In the genomic region with DNA sequence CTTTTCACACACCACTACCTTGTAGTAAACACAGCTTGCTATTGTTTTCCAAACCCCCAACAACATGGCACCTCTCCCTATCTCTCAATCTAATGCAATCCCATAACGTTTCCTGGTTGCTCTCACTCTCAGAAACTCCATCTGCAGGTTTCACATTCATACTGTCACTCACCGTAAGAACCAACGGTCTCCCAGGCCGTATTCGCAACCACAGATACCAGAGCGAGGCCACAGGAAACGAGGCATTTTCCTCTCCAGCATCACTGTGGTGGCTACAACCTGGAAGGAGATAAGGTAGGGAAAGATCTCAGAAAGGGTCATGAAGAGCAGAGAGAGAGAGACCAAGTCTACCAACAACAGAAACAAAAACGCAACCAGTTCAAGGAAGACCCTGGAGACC, we compare ENCODE assay signal across 21 mouse cellular contexts. TPM values are rescaled to one million over a fixed set of nuclear protein-coding genes. Genes with fewer than 3 reads are reported as not detected.
DNase-seq lines count a peak whose midpoint lies in the region; ATAC-seq lines count a peak whose summit lies in the region.
"Had no signal": no experiment of that assay in that cellular context is flagged by ENCODE, and none has a peak within 500 bp of the region (broad histone marks: within the 10 kb centered on the region; RNA-seq: fewer than 3 reads in every experiment).

No protein-coding gene starts in this region.

- DNase-seq in thymus, postnatal 25 days = peak; percentile 12
- no peak for DNase-seq in thymus, adult 18-20 months
- no peak for DNase-seq in adipocyte (ENCODE audit: low spot score)
- no peak for DNase-seq in heart, postnatal 10 days
- no peak for DNase-seq in embryo, embryonic 10 days (ENCODE audit: low spot score)
- DNase-seq: adrenal gland, adult 2 months; adrenal gland, postnatal 25 days; B cell, adult 2 months; cerebellum, adult 18-20 months; cerebellum, adult 9-11 months; gastrocnemius, postnatal 10 days; heart, postnatal 36 days had no signal

- intact Hi-C loops in heart, postnatal 10 days (cut with DNase I) = no loop called here

- ATAC-seq in common myeloid progenitor, adult 5-6 weeks (replicated peaks; ENCODE audit: low read depth, poor library complexity, severe bottlenecking) = peak; percentile 90
- peak; percentile 86 for ATAC-seq in megakaryocyte progenitor cell, adult 5-6 weeks (replicated peaks; ENCODE audit: poor library complexity)
- ATAC-seq: activated CD4-positive, CD25-positive, alpha-beta regulatory T cell, adult 4 months; forebrain, embryonic 16.5 days; hindbrain, embryonic 16.5 days; Patski had no signal

RNA-seq across cellular contexts. Expression of a gene that starts 18.4 kb away (rescaled TPM):
- total RNA-seq in common myeloid progenitor, adult 5-6 weeks (2017) = not detected in 2 replicates
- total RNA-seq in megakaryocyte progenitor cell, adult 5-6 weeks (2015) = not detected in 2 replicates
- total RNA-seq in megakaryocyte progenitor cell, adult 5-6 weeks (2017) = not detected in 2 replicates
- not detected for total RNA-seq in heart, postnatal 10 days (2021)
- total RNA-seq: adrenal gland, adult 2 months; adrenal gland, postnatal 25 days; CH12.LX; gastrocnemius, postnatal 10 days; gastrocnemius, postnatal 4 days; heart, adult 8-10 months; heart, postnatal 36 days had no signal

RNA-seq across cellular contexts. Expression of a gene that starts 25.9 kb away (rescaled TPM):
- not detected in 2 replicates for total RNA-seq in common myeloid progenitor, adult 5-6 weeks (2017)
- total RNA-seq in megakaryocyte progenitor cell, adult 5-6 weeks (2015) = 0.10 TPM in 1 of 2 replicates, not detected in the other
- not detected in 2 replicates for total RNA-seq in megakaryocyte progenitor cell, adult 5-6 weeks (2017)
- total RNA-seq in heart, postnatal 10 days (2021) = not detected
- total RNA-seq: adrenal gland, adult 2 months; adrenal gland, postnatal 25 days; CH12.LX; gastrocnemius, postnatal 10 days; gastrocnemius, postnatal 4 days; heart, adult 8-10 months; heart, postnatal 36 days had no signal

RNA-seq across cellular contexts. Expression of a gene that starts 29.6 kb away (rescaled TPM):
- not detected in 2 replicates for total RNA-seq in common myeloid progenitor, adult 5-6 weeks (2017)
- total RNA-seq in megakaryocyte progenitor cell, adult 5-6 weeks (2015) = not detected in 2 replicates
- not detected in 2 replicates for total RNA-seq in megakaryocyte progenitor cell, adult 5-6 weeks (2017)
- not detected for total RNA-seq in heart, postnatal 10 days (2021)
- total RNA-seq: adrenal gland, adult 2 months; adrenal gland, postnatal 25 days; CH12.LX; gastrocnemius, postnatal 10 days; gastrocnemius, postnatal 4 days; heart, adult 8-10 months; heart, postnatal 36 days had no signal

RNA-seq across cellular contexts. Expression of a gene that starts 49.4 kb away (rescaled TPM):
- 3.2 and 6.5 TPM in 2 replicates for total RNA-seq in common myeloid progenitor, adult 5-6 weeks (2017)
- total RNA-seq in megakaryocyte progenitor cell, adult 5-6 weeks (2015) = 0.15 and 4.2 TPM in 2 replicates
- 1.7 and 2.6 TPM in 2 replicates for total RNA-seq in megakaryocyte progenitor cell, adult 5-6 weeks (2017)
- total RNA-seq in heart, postnatal 10 days (2021) = 1 to 10 TPM; 2.4 to 3.0 TPM
- total RNA-seq: CH12.LX had no signal

RNA-seq across cellular contexts. Expression of a gene that starts 49.5 kb away (rescaled TPM):
- total RNA-seq in common myeloid progenitor, adult 5-6 weeks (2017) = 21.9 and 39.3 TPM in 2 replicates
- total RNA-seq in megakaryocyte progenitor cell, adult 5-6 weeks (2015) = 15.2 and 34.6 TPM in 2 replicates
- 4.7 and 9.3 TPM in 2 replicates for total RNA-seq in megakaryocyte progenitor cell, adult 5-6 weeks (2017)
- under 1 TPM in 1 of 2 experiments, not detected in 1; 0.36 TPM for total RNA-seq in heart, postnatal 10 days (2021)
- total RNA-seq: adrenal gland, postnatal 25 days; CH12.LX had no signal
